Mouse (Mus musculus) forebrain, embryonic 11.5 days (tissue): ENCODE data around the gene Gm28047. TPM values are rescaled to one million over a fixed set of nuclear protein-coding genes. Genes with fewer than 3 reads are reported as not detected.

Experiments used
- ATAC-seq: fragments of 200-750 bp; cut with Nextera tagmentation; replicated peaks from 2 replicates; pipeline ENCODE4 v1.8.0; 2017; ENCODE audit warnings: moderate TSS enrichment; ENCODE audit not compliant: low FRiP score
- DNase-seq: peaks from one replicate; pipeline ENCODE4 v3.0.0-alpha.2; 2017; ENCODE audit warnings: low spot score
- H3K27ac ChIP-seq: fragments of 300-500 bp; sonication (generic); 2 replicates; pipeline ENCODE4 v1.5.1; 2014; ENCODE audit warnings: low read depth, low read length
- H3K27me3 ChIP-seq: fragments of 300-500 bp; sonication (generic); 2 replicates; pipeline ENCODE4 v1.6.1; 2014; ENCODE audit warnings: mild to moderate bottlenecking, low read length, mixed read lengths; ENCODE audit not compliant: control insufficient read depth, insufficient read depth
- H3K36me3 ChIP-seq: fragments of 300-500 bp; sonication (generic); 2 replicates; pipeline ENCODE4 v1.6.1; 2014; ENCODE audit warnings: mild to moderate bottlenecking, low read length, moderate library complexity, mixed read lengths; ENCODE audit not compliant: control insufficient read depth, insufficient read depth
- H3K4me1 ChIP-seq: fragments of 300-500 bp; sonication (generic); replicated peaks from 2 replicates; pipeline ENCODE4 v1.6.1; 2014; ENCODE audit warnings: low read length, mixed read lengths; ENCODE audit not compliant: control insufficient read depth, insufficient read depth
- H3K4me2 ChIP-seq: fragments of 300-500 bp; sonication (generic); 2 replicates; pipeline ENCODE4 v1.6.1; 2014; ENCODE audit warnings: low read depth, mild to moderate bottlenecking, low read length, moderate library complexity, mixed read lengths; ENCODE audit not compliant: severe bottlenecking
- H3K4me3 ChIP-seq: fragments of 300-500 bp; sonication (generic); 2 replicates; pipeline ENCODE4 v1.5.1; 2014; ENCODE audit warnings: low read depth, low read length
- H3K9ac ChIP-seq: fragments of 300-500 bp; sonication (generic); 2 replicates; pipeline ENCODE4 v1.6.1; 2014; ENCODE audit warnings: low read length
- H3K9me3 ChIP-seq: fragments of 300-500 bp; sonication (generic); 2 replicates; pipeline ENCODE4 v1.6.1; 2016; ENCODE audit warnings: low read length, mixed read lengths; ENCODE audit not compliant: control insufficient read depth
- whole genome bisulfite sequencing: fragments of 180-500 bp; shearing (Covaris S2); extraction: QIAGEN DNeasy Blood & Tissue Kit; methylation state at CpG from one replicate; pipeline ENCODE4 v1.1.7; 2014; 5-methylcytosine and 5-hydroxymethylcytosine counted together
- polyA plus RNA-seq: library from polyadenylated mRNA; unstranded; fragments of >200 nt; fragmentation: Nextera tagmentation; extraction: Ambion mirVana; gene quantifications from 2 replicates; pipeline ENCODE4 v1.2.1, GENCODE M21; 2014

Gene Gm28047
- polyA plus RNA-seq, 1 experiment from 2014 or later: 0.37 TPM

DNA sequence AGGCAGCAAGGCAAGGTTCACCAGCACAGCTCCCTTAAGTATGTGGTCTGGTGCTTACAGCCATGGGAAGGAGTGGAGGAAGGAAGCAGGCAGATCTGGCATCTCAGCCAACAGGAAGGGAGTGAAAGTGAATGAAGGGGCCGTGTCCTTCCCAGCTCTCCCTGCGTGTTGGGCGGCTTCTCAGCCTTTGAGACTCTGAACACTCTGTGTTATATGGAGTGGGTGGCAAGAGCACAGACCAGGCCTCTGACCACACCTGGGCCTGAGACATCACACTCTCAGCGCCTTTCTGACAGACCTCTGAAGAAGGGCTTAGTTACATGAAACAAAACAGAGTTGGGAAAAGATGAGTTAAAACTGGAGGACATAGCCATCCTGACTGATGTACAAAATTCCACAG, 94.3 kb downstream of the Gm28047 start:
- no peaks in the 10 kb centered on the region for H3K27me3 ChIP-seq
- no peak for ATAC-seq
- H3K4me1 ChIP-seq: no peaks in the 10 kb centered on the region
- H3K36me3 ChIP-seq: no peaks in the 10 kb centered on the region; the same call in 1 of the 2 replicates
- no peak for DNase-seq
- H3K9me3 ChIP-seq: no peaks in the 10 kb centered on the region
- no peak overlapping the region for H3K4me3 ChIP-seq
- no peak overlapping the region for H3K9ac ChIP-seq
- no peak overlapping the region for H3K4me2 ChIP-seq
- no peak overlapping the region for H3K27ac ChIP-seq
- 91% methylated on average over 4 of the region's 4 CpGs for WGBS

DNA sequence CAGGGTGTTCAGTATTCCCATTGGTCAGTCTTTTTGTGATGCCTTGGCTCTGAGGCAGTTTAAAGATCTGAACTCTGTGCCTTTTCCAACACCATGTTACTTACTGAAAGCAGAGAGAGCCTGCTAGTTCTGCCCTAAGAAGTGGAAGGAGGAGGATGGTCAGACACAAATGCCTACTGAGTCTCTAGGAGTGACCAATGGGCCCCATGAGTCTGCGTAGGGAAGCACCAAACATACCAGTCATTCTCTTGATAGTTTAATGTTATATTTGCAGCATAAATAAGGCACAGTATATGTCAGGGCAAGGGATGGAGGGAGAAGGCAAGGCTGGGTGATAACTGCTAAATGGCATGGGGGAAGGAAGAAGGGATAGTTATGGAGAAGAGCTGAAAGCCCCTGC, 96.5 kb downstream of the Gm28047 start:
- Histone ChIP-seq H3K27ac (no peak overlapping the region), H3K9ac (no peak overlapping the region), H3K36me3 (no peaks in the 10 kb centered on the region; the same call in 1 of the 2 replicates), H3K4me1 (no peaks in the 10 kb centered on the region), H3K9me3 (no peaks in the 10 kb centered on the region), H3K4me2 (no peak overlapping the region), H3K4me3 (no peak overlapping the region), H3K27me3 (no peaks in the 10 kb centered on the region)
- no peak for DNase-seq
- ATAC-seq: no peak
- 100% methylated on average over 1 of the region's 1 CpGs for WGBS

DNA sequence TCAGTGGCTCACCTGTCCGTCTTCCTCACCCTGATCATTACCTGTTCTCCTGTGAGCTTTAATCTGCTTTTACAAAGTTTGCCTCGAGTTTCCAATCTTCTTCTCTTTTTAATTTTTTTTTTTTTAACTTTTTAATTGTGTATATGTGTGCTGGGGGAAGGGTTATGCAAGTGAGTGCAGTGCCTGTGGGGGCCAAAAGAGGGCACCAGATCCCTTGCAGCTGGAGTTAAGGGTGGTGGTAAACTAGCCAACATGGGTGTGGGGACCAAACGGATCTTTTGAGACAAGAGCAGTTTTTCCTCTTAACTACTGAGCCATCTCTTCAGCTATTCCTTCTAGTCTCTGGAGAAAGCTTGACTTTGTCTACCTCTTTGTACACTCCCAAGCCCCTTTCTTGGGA, 96.9 kb downstream of the Gm28047 start:
- Histone ChIP-seq H3K27me3 (no peaks in the 10 kb centered on the region), H3K27ac (no peak overlapping the region), H3K4me3 (no peak overlapping the region), H3K4me2 (no peak overlapping the region), H3K36me3 (no peaks in the 10 kb centered on the region; the same call in 1 of the 2 replicates), H3K4me1 (no peaks in the 10 kb centered on the region), H3K9ac (no peak overlapping the region), H3K9me3 (no peaks in the 10 kb centered on the region)
- no peak for DNase-seq
- no peak for ATAC-seq
- WGBS: 79% methylated on average over 3 of the region's 3 CpGs

DNA sequence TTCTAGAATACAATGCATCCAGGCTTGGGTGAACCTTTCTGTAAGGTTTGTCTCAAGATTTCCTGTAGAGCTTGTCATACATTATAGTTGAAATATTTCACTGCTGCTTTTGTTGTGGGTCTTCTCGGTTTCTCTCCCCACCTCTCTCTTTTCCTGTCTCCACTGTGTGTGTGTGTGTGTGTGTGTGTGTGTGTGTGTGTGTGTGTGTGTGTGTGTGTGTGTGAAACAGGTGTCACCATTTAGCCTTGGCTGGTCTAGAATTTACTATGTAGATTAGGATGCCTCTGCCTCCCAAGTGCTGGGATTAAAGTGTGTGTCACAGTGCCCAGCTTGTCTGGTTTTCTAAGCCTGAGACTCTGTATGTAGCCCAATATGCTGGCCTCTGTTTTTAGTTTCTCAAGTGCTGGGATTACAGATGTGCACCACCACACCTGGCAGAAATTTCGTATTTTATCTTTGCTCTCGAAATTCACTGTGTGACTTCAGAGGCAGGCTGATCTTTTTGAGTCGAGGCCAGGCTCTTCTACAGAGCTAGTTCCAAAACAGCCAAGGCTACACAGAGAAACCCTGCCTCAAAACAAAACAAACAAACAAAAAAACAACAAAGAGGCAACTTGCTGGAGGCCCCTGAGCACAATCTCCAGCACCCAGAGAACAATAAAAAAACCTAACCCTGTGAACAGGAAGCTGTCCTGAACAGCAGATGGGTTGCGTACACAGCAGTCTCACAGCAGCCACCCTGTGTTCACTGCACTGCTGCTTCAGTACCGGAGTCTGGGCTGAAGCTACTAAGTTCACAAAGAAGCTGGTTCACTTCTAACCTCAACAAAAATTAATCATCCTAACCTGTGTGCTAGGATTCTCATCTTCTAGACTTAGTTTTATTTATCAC, 98.5 kb downstream of the Gm28047 start:
- no peak for DNase-seq

DNA sequence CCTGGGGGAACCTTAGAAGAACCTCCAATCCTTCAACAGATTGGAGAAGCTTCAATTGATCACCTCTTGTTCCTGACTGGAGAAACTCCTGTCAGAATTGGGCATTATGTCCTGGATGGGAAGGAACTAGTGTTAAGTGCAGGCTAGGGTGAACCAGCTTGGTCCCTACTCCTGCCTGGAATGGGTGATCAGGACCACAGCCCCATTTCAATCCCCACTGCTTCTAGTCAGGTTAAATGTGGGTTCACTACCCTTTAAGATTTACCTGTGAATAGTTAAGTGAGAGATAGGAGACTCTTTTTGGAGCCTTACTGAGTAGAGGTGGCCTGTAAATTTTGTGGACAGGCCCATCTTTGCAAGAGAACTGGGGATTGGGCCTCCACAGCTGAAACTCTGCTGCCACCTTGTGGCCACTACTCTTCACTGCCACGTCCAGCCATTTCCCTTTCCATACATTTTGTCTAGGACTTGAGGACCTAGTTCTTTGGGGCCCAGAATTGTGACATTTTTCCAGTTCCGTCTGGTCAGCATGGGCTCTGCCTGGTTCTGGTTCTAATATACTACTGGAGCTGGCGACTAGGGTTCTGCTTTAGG, 99.9 kb downstream of the Gm28047 start, which contains the start of gene Npff:
Npff (minus strand) TSS at position 51 of the 594 bp plus-strand sequence.
- Histone ChIP-seq H3K4me1 (no peaks in the 10 kb centered on the region), H3K4me3 (no peak within 1 kb of the TSS), H3K27ac (no peak within 1 kb of the TSS), H3K36me3 (no peaks in the 10 kb centered on the region; the same call in 1 of the 2 replicates), H3K4me2 (no peak within 1 kb of the TSS), H3K9ac (no peak within 1 kb of the TSS), H3K27me3 (no peaks in the 10 kb centered on the region), H3K9me3 (no peaks in the 10 kb centered on the region)
- ATAC-seq (0 out of 2 replicates have a peak, but pooled peaks have one; percentile 10), DNase-seq (peak; percentile 88)
- 11% methylated on average over 3 of the region's 3 CpGs for WGBS

More for the DNA sequence above, 98.5 kb downstream of the Gm28047 start:
- Histone ChIP-seq H3K27ac (no peak overlapping the region), H3K36me3 (no peaks in the 10 kb centered on the region; the same call in 1 of the 2 replicates), H3K4me2 (no peak overlapping the region), H3K4me3 (no peak overlapping the region), H3K9me3 (no peaks in the 10 kb centered on the region), H3K4me1 (no peaks in the 10 kb centered on the region), H3K27me3 (no peaks in the 10 kb centered on the region), H3K9ac (no peak overlapping the region)
- no peak for ATAC-seq
- 88% methylated on average over 6 of the region's 6 CpGs for WGBS

DNA sequence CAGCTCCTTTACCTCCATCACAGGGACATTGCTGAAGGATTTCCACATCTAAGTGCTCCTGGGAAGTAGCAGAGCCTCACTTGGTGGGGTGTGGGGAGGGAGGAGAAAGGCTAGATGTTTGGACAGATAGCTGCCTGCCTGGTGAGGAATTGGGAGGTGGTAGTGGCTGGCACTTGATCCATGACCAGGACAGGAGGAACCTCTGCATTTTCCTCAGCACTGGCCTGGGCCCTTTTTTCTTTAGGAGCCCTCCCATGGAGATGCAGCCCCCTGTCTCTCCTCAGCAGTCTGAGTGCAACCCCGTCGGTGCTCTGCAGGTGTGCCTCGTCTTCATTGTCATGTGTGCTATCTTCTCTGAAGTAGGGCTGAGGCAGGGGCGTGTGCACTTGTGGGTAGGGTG, 103.4 kb downstream of the Gm28047 start:
- H3K9ac ChIP-seq: no peak overlapping the region
- H3K27me3 ChIP-seq: no peaks in the 10 kb centered on the region
- 80% methylated on average over 4 of the region's 4 CpGs for WGBS
- H3K4me2 ChIP-seq: no peak overlapping the region
- no peaks in the 10 kb centered on the region for H3K36me3 ChIP-seq
- no peak for ATAC-seq
- no peak overlapping the region for H3K27ac ChIP-seq
- DNase-seq: no peak
- no peak overlapping the region for H3K4me3 ChIP-seq
- H3K4me1 ChIP-seq: peaks cover 6% of the 10 kb centered on the region; the same call in 1 of the 2 replicates
- H3K9me3 ChIP-seq: no peaks in the 10 kb centered on the region

DNA sequence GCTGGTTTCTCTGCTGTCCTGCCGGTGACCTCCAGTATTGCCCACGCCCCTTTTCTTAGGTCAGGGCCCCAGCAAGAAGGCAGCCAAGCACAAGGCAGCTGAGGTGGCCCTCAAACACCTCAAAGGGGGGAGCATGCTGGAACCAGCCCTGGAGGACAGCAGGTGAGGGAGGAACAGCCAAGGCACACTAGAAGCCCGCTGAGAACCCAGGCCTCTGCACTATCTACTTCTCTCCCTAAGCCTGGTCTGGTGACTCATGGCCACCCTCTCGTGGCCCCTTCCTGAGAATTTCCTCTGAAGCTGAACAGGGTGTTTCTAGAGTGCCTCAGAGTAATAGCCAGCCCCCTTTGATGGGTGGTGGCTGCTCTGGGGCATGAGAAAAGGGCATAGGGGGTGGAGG, 104.5 kb downstream of the Gm28047 start:
- Histone ChIP-seq H3K36me3 (no peaks in the 10 kb centered on the region), H3K4me2 (no peak overlapping the region), H3K27ac (no peak overlapping the region), H3K27me3 (no peaks in the 10 kb centered on the region), H3K9me3 (no peaks in the 10 kb centered on the region), H3K9ac (no peak overlapping the region), H3K4me1 (peaks cover 11% of the 10 kb centered on the region), H3K4me3 (no peak overlapping the region)
- 90% methylated on average over 4 of the region's 4 CpGs for WGBS
- ATAC-seq (no peak), DNase-seq (no peak)

DNA sequence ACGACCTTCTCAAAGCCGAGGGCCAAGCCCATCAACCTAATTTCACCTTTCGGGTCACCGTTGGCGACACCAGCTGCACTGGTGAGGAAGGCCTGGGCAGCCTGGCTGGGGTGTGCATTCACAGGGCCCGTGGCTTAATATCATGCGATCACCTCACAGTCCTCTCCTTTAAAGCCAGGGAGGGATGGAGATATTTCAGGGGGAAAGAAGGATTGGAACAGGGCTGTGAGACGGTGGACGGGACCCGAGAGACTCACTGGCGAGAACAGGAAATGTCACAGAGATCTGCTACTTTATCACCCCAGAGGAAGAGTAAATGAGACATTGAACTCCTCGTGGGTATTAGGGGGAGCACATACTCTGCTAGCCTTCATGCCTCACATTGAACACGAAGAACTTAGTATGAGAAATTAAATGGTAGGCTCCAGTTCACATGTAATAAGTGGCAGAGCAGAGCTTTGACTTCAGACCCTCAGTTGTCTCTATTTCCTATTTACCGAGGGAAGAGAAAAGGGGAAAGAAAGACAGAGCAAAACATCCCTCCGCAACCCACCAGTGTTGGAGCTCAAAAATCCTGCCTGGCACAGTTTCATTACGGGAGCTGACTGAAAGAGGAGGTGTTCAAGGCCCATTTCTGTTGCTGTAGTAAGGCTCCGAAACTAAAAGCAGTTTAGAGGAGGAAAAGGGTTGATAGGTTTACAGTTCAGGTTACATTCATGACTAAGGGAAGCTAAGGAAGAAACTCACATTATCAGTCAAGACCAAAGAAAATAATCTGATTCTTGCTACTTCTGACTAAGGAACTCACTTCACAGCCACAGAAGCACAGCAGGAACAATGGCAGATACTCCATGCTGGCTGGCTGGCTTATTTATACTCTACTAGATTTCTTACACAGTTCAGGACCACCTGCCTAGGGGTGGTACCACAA, 105.4 kb downstream of the Gm28047 start:
- H3K4me3 ChIP-seq: peak overlapping the region; percentile 69
- H3K9me3 ChIP-seq: no peaks in the 10 kb centered on the region
- peak overlapping the region; percentile 92 for H3K4me2 ChIP-seq
- H3K9ac ChIP-seq: peak overlapping the region; percentile 80
- no peaks in the 10 kb centered on the region for H3K27me3 ChIP-seq
- peaks cover 11% of the 10 kb centered on the region for H3K4me1 ChIP-seq
- 83% methylated on average over 15 of the region's 17 CpGs for WGBS
- H3K27ac ChIP-seq: no peak overlapping the region; the same call in 1 of the 2 replicates
- H3K36me3 ChIP-seq: no peaks in the 10 kb centered on the region
- DNase-seq (no peak), ATAC-seq (no peak)
